Mouse (Mus musculus): ENCODE results near the gene Adcy3.

DNA sequence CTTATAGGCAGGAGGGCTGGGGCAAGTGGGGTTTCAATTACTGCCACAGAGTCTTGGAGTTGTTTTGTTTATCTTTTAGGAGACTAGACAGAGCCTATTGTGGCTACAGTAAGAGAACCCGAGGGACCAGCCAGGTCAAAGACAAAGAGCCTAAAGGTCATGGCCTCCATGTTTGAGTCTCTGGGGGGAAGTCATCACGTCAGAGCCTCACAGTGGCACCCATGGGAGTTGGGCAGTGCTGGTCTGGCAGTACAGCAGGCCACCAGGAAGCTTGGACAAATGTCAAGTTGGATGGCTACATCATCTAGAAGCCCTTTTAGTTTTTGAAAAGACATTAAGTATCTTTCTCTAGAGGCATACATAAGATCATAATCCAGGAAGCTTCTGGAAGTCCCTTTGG is 30.0 kb downstream of the Adcy3 start:
- TF ChIP-seq POLR2A (IDR thresholded peaks at IDR 0.05; ENCODE audit: borderline replicate concordance, extremely low read depth, low read depth, low read length): no peak
- TF ChIP-seq CTCF (IDR thresholded peaks at IDR 0.05; ENCODE audit: insufficient read depth, low read length): no peak
